Mouse (Mus musculus) lung, adult 2 months (tissue): ENCODE data around the gene Uckl1. TPM values are rescaled to one million over a fixed set of nuclear protein-coding genes. Genes with fewer than 3 reads are reported as not detected.

ENCODE experiments used
- DNase-seq: peaks from one replicate; pipeline ENCODE4 v3.0.0; 2022
- H3K4me1 ChIP-seq: fragments of 200-500 bp; 2 replicates; pipeline ENCODE4 v1.6.1; 2011; ENCODE audit warnings: low read length; ENCODE audit not compliant: control insufficient read depth, insufficient read depth
- H3K4me3 ChIP-seq: fragments of 200-500 bp; replicated peaks from 2 replicates; pipeline ENCODE3; 2011; ENCODE audit warnings: low read depth, mild to moderate bottlenecking, control low read depth, low read length; ENCODE audit errors: extremely low read depth
- CTCF ChIP-seq: fragments of 200-500 bp; IDR thresholded peaks from 2 replicates; pipeline ENCODE4 v1.5.1; 2011; ENCODE audit warnings: mild to moderate bottlenecking, low read length, control low read depth; ENCODE audit not compliant: insufficient read depth
- POLR2A ChIP-seq: fragments of 200-500 bp; IDR thresholded peaks from 2 replicates; pipeline ENCODE4 v1.6.1; 2011; ENCODE audit warnings: low read depth, mild to moderate bottlenecking, control low read depth, low read length, borderline replicate concordance; ENCODE audit errors: extremely low read depth
- WGBS: fragments of 180-500 bp; shearing (Covaris S2); methylation state at CpG from one replicate; pipeline ENCODE4 v1.1.7; 2018; 5-methylcytosine and 5-hydroxymethylcytosine counted together
- polyA plus RNA-seq: library from polyadenylated mRNA; depleted of rRNA; stranded (reverse); fragments of >200 nt; gene quantifications from 2 replicates; pipeline ENCODE4 v1.2.3, GENCODE M21; 2012

Uckl1 gene
- polyA plus RNA-seq, 1 experiment: 128 TPM

DNA sequence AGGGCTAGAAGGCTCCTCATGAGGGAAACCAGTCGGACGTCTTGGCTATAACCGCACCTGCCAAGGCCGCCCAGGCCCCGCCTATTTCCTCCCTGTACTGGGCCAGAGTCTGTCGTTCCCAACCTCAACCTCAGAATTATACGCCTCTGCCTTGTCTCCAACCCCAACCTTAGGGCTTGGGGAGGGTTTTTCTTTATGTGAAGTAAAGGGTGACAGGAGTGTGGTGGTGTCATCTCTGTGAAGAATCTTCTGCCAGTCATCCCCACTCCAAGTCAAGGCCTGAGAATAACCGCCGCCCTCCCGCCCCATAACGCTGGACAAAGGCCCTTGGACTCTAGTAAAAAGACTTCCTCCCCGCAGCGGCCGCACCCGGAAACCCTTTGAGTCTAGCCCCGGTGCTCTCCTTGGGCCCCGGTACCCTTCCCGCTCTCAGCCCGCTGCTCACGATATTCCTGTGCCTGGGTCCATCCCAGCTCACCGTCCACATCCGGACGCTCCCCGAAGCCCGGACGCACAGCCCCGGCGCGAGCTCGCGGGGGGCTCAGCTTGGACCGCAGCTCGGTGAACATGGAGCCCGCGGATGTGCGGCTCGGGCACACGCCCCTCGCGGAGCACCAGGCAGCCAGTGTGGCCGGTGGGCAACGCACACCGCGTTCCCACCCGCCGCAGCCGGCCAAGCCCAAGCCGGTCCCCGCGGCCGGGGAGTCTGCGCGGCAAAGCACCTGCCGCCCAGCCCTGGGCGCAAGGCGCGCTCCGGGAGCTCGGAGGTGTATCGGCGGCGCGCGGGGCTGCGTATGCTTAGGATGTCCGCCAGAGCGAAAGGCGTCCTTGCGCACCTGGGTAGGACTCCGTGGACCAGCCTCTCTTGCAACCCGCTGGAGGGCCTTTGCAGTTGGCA, 14.0 kb upstream of the Uckl1 start, which contains the start of gene Samd10:
Samd10 (minus strand) TSS at position 759 of the 898 bp plus-strand sequence.
- WGBS: 2% methylated on average over 71 of the region's 71 CpGs
- TF ChIP-seq POLR2A (peak; percentile 31; the same call in 1 of the 2 replicates), CTCF (no peak)
- DNase-seq: peak; percentile 72
- Histone ChIP-seq H3K4me1 (peaks cover 2% of the 10 kb centered on the region; the same call in 1 of the 2 replicates), H3K4me3 (peak within 1 kb of the TSS; percentile 61)

DNA sequence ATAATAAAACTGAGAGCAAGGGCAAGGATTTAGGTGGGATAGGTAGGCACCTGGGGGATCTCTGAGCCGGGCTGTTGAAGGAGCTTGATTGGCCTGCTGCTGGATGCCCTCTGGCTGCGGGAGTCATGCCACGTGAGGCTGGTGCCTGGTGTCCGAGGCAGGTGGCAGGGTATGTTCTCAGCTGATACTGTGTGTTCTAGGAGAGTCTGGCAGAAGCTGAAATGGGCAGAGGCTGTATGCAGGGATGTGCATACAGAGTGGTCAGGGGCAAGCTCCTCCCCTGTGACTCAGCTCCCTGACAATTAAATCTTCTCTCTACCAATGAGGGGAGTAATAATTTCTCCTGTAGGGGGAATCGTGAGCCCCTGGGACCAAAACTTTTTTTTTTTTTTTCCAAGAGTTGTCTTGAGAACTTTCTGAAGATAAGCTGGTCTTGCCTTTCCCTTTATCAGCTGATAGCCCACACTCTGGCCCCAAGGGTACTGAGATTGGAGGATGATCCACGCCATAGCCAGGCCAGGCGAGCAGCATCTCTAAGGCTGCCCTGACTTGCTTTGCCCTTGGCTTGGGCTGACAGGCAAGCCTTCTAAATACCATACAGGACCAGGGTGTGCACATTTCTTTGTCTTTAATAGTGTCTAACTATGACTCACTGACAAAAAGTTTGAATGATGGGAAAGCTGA, 12.8 kb upstream of the Uckl1 start:
- no peak overlapping the region for H3K4me3 ChIP-seq
- H3K4me1 ChIP-seq: peaks cover 2% of the 10 kb centered on the region; the same call in 1 of the 2 replicates
- no peak for DNase-seq
- TF ChIP-seq POLR2A (no peak), CTCF (no peak)
- WGBS: 70% methylated on average over 7 of the region's 7 CpGs

GRCm38 (mm10) chr2:181596221-181596960, 11.7 kb upstream of the Uckl1 start:
- no peak for DNase-seq
- no peaks in the 10 kb centered on the region; the same call in 1 of the 2 replicates for H3K4me1 ChIP-seq
- 54% methylated on average over 6 of the region's 6 CpGs for WGBS

DNA sequence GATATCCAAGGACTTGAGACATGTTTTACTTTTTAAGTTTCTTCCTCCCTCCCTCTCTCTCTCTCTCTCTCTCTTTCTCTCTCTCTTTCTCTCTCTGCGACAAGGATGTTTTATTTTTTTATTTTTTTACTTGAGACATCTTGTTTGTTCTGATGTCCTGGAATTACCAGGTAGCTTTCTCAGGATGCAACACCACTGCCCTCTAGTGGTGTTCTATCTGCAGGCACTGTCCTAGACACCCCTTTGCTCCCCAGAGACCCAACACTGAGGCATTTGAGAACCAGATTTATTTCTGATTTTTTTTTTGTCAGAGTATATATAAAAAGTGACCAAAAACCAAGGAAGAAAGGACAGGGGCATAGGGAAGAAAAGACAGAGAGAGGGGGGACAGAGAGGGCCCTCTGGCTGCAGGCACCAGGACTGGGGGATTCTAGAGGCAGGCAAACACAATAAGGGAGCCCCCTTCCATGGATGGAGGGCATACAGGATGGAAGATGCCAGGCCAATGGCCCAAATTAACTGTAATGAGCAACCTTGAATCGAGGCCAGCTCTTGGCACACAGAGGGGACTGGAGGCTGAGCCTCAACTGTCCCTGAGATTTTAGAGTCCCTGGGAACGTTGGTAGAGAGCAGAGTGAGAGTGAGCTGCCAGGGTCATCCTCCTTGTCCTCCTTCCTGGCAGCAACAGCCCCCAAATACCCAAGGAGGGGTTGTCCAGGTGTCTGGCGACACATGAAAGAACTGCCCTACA, 10.4 kb upstream of the Uckl1 start:
- no peak for DNase-seq
- no peak overlapping the region for H3K4me3 ChIP-seq
- TF ChIP-seq POLR2A (no peak), CTCF (peak; percentile 64)
- WGBS: 68% methylated on average over 4 of the region's 4 CpGs
- no peaks in the 10 kb centered on the region; the same call in 1 of the 2 replicates for H3K4me1 ChIP-seq

More at GRCm38 (mm10) chr2:181596221-181596960, 11.7 kb upstream of the Uckl1 start:
- no peak overlapping the region for H3K4me3 ChIP-seq
- TF ChIP-seq CTCF (no peak), POLR2A (no peak)

DNA sequence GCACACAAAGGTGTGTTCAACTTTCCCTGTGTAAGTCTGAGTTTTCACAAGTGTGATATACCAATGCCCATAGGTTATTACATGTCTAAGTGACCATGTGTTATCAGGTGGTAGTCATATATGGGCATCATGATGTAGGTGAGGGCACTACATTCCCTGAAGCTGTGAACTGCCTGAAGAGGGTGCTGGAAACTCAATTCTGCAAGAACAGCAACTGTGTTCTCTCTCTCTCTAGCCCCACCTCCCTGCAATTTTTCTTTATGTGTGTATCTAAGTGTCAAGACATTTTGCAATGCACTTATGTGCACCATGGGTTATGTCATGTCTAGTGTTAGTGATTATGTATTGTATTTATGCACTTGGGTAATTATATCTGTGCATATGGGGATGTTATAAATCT, 9.2 kb upstream of the Uckl1 start:
- no peak for DNase-seq
- H3K4me1 ChIP-seq: no peaks in the 10 kb centered on the region; the same call in 1 of the 2 replicates
- H3K4me3 ChIP-seq: no peak overlapping the region
- TF ChIP-seq CTCF (no peak), POLR2A (no peak)

DNA sequence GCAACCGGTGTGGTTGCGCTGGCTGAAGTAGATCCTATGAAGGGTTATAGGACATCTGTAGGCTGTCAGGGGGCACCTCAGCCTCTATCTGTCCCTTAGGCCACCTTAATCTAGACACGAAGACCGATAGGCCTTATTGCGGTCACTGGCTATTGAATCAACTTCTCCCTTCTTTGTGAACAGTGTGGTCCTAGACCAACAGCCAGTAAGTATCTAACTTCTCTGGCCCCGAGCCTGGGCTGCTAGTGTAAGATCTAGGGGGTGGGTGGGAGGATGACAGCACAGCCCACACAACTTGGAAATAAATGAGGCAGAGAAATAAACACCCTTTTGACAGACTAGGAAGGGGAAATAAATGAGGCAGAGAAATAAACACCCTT, 8.3 kb upstream of the Uckl1 start:
- under 1% methylated on average over 6 of the region's 6 CpGs for WGBS
- DNase-seq: peak; percentile 60

GRCm38 (mm10) chr2:181592231-181593041, 7.7 kb upstream of the Uckl1 start, which contains the start of gene Zfp512b:
Zfp512b (minus strand) TSS chr2:181592803.
- Histone ChIP-seq H3K4me3 (peak within 1 kb of the TSS; percentile 100), H3K4me1 (no peaks in the 10 kb centered on the region; the same call in 1 of the 2 replicates)
- WGBS: 1% methylated on average over 87 of the region's 97 CpGs
- peak; percentile 77 for DNase-seq
- TF ChIP-seq CTCF (no peak), POLR2A (peak; percentile 61; the same call in 1 of the 2 replicates)

More for the DNA sequence above, 8.3 kb upstream of the Uckl1 start:
- Histone ChIP-seq H3K4me1 (no peaks in the 10 kb centered on the region; the same call in 1 of the 2 replicates), H3K4me3 (peak overlapping the region; percentile 100)
- no peak; the same call in 1 of the 2 replicates for TF ChIP-seq POLR2A
- no peak for TF ChIP-seq CTCF

DNA sequence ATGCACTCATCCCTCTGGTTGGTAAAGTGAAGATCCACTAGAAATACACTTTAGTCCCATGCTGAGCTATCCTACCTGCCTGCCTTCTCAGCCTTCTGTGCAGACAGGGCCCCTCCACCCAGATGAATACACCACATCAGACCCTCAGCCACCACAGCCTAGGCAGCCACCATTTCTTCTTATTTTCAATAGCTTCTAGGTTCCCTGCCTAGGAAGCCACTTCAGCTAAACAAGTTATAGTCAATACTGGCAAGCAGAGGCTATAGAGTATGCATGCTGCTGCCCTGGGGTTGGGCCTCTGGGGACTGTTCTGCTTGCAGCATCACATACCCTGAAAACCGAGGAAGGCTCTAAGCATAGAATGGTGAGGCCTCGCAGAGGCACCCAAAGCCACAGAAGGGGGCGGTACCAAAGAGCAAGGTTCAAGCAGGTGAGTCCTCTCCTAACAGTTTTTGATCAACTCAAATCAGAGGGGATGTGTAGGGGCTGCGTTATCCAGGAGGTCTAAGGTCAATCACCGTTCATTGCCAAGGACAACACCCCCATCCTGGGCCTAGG, 6.9 kb upstream of the Uckl1 start, which contains the start of gene Prpf6:
Prpf6 (plus strand) TSS at position 341 of the 558 bp plus-strand sequence.
- DNase-seq: no peak
- peak within 1 kb of the TSS; percentile 100 for H3K4me3 ChIP-seq
- TF ChIP-seq POLR2A (no peak), CTCF (no peak)
- H3K4me1 ChIP-seq: no peaks in the 10 kb centered on the region; the same call in 1 of the 2 replicates
- 23% methylated on average over 5 of the region's 5 CpGs for WGBS
